Mouse (Mus musculus) adrenal gland, postnatal 10 days (tissue): Measurements from ENCODE around the gene Bcl2l1. TPM values are rescaled to one million over a fixed set of nuclear protein-coding genes. Genes with fewer than 3 reads are reported as not detected.

Experiments used
- DNase-seq: peaks from one replicate; pipeline ENCODE4 v3.0.0; 2021; ENCODE audit warnings: mixed read lengths
- microRNA-seq: library from miRNA; unstranded; fragments of <30 nt; microRNA quantifications from one replicate; pipeline ENCODE4 v1.2.0, GENCODE M21; 2021
- total RNA-seq, 2 experiments: library from RNA; stranded (reverse); gene quantifications; 2 replicates each; pipeline ENCODE4 v1.2.3; 2021

Gene Bcl2l1
- total RNA-seq, 2 experiments from 2014 or later = 49.3 to 56.2 TPM

DNA sequence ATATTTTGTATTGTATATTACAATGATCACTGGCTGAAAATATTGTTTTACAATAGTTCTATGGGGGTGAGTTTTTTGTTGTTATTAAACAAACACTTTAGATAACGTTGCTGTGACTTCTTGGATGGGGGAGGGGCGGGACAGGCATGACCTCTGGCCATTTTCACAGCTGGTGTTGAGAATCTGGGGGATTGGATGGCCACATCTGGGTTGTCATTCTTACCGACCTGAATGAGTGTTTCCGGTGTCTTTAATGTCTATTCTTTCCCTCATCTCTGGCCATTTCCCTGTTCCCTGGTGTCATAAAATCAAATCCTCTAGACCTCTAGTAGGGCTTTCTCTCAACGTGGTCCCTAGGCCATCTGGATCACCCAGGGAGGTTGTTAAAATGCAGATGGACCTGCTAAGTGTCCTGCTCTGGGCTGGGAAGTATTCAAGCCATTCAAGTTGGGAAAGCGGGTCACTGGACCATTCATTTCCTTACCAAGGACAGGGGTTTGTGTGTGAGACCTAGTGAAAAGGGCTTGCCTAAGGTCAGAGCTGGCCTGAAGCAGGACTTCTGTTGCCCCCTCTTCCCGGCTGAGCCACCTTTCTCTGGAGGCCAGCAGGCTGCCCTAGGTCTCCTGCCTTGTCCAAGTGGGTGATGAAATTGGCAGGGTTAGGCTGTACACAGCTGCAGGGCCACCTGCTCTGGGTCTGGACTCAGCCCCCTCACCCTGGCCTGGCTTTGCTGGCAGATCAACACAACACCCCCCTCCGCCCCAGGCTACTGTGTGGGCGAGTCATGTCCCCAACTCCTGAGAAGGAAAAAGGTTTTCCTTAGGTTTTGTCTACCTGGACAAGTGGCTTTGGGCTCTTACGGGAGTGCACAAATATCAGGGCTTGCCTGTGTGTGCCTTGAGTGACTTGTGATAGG lies 94.0 kb downstream of the Bcl2l1 start:
- DNase-seq = peak; percentile 75

- peak; percentile 61 for DNase-seq
Observed at GRCm38 (mm10) chr2:152736748-152737147, 94.8 kb downstream of the Bcl2l1 start.

DNA sequence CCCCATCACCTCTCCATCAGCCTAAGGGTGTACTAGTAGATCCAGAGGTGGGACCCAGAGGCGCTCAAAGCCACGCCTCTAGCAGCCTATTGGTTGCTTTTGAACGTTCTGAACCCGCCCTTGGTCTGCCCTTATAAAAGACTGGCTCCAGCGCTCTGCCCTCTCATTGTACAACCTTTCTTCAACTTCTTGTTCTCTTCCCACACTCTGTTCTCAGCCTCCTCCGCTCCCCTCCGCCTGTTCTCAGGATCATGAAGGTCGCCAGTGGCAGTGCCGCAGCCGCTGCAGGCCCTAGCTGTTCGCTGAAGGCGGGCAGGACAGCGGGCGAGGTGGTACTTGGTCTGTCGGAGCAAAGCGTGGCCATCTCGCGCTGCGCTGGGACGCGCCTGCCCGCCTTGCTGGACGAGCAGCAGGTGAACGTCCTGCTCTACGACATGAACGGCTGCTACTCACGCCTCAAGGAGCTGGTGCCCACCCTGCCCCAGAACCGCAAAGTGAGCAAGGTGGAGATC lies 95.4 kb downstream of the Bcl2l1 start, which contains the start of gene Id1:
TSS of gene Id1 (plus strand) at position 162 of the 512 bp plus-strand sequence.
- DNase-seq = peak; percentile 92

DNA sequence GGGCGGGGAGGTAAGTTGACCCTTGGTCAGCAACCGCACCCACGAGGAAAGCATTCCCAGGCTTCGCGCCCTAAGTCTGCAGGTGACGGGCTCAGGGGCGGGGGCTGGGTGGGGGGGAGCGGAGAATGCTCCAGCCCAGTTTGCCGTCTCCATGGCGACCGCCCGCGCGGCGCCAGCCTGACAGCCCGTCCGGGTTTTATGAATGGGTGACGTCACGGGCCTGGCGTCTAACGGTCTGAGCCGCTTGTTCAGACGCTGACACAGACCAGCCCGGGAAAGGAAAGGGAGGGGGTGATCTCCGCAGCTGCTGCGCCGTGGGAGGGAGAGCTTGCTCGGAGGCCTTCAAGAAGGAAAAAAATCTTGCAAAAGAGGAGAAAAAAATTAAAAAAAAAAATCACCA lies 96.5 kb downstream of the Bcl2l1 start:
- DNase-seq = peak; percentile 98

DNA sequence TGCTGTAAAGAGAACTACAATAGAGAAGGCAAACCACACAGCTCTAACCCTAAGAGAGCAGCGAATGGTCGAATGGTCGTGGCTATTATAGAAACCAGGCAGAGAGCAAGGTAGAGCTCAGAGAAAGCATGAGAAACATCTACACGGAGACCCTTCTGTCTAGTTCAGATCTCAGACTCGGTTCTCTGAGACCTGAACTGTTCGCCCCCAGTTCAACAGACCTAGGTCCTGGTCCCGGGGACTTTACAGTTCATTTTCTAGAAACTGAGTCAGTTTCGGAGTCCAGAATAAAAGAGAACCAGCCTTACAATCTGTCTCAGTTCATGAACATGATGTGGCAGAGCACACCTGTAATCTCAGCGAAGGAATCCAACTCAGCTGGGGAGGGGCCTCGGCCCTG lies 97.0 kb downstream of the Bcl2l1 start:
- no peak for DNase-seq

- peak; percentile 56 for DNase-seq
Observed at GRCm38 (mm10) chr2:152733201-152733600, 98.3 kb downstream of the Bcl2l1 start.

Small RNA genes lying within 50 kb of the gene (microRNA-seq; reads per million reads assigned to microRNA genes)
- gene Gm23802 (not detected), gene Mir5622 (not detected)

Other genes with a start within 250 kb of the Bcl2l1 start
- gene Defb45, start 232.3 kb downstream of the Bcl2l1 start, total RNA-seq = not detected
- gene Defb36, start 227.4 kb downstream of the Bcl2l1 start, total RNA-seq = under 1 TPM in 1 of 2 experiments, not detected in 1; 0.73 TPM
- not detected for gene Defb25, start 208.7 kb downstream of the Bcl2l1 start, total RNA-seq
- gene Rem1, start 204.8 kb downstream of the Bcl2l1 start, total RNA-seq = 10 to 100 TPM in 1 of 2 experiments, 1 to 10 TPM in 1; 7.2 to 10.1 TPM
- 100 to 1,000 TPM; 105 to 125 TPM for gene H13, start 162.3 kb downstream of the Bcl2l1 start, total RNA-seq
- 10 to 100 TPM; 24.5 to 26.7 TPM for gene Mcts2, start 144.7 kb downstream of the Bcl2l1 start, total RNA-seq
- gene Id1, start 95.5 kb downstream of the Bcl2l1 start, total RNA-seq = 100 to 1,000 TPM; 112 to 182 TPM
- 1 to 10 TPM; 8.0 to 8.3 TPM for gene Cox4i2, start 77.6 kb downstream of the Bcl2l1 start, total RNA-seq
- gene Tpx2, start 16.2 kb upstream of the Bcl2l1 start, total RNA-seq = 10 to 100 TPM; 18.4 to 21.4 TPM
- 1 to 10 TPM; 3.1 to 6.3 TPM for gene Mylk2, start 79.6 kb upstream of the Bcl2l1 start, total RNA-seq
- gene Foxs1, start 101.5 kb upstream of the Bcl2l1 start, total RNA-seq = 1 to 10 TPM; 5.4 to 5.7 TPM
- 1 to 10 TPM; 3.1 to 4.3 TPM for gene Dusp15, start 120.0 kb upstream of the Bcl2l1 start, total RNA-seq
- gene Ttll9, start 130.8 kb upstream of the Bcl2l1 start, total RNA-seq = under 1 TPM; 0.27 to 0.79 TPM
- 10 to 100 TPM; 88.4 to 94.3 TPM for gene Pdrg1, start 183.7 kb upstream of the Bcl2l1 start, total RNA-seq
- 1 to 10 TPM; 1.3 to 1.5 TPM for gene Xkr7, start 200.1 kb upstream of the Bcl2l1 start, total RNA-seq
- 10 to 100 TPM; 15.8 to 23.7 TPM for gene Ccm2l, start 234.2 kb upstream of the Bcl2l1 start, total RNA-seq